Mouse (Mus musculus) kidney, adult 8-10 months (tissue): ENCODE measurements around the gene Mcrip1.

Source experiments
- DNase-seq, 2 experiments: peaks; one replicate each; pipeline ENCODE4 v3.0.0; 2022

The Mcrip1 gene

GRCm38 (mm10) chr11:120510375-120511030, 39.0 kb downstream of the Mcrip1 start:
- no peak for DNase-seq

GRCm38 (mm10) chr11:120509940-120510339, 39.6 kb downstream of the Mcrip1 start:
- no peak for DNase-seq

DNA sequence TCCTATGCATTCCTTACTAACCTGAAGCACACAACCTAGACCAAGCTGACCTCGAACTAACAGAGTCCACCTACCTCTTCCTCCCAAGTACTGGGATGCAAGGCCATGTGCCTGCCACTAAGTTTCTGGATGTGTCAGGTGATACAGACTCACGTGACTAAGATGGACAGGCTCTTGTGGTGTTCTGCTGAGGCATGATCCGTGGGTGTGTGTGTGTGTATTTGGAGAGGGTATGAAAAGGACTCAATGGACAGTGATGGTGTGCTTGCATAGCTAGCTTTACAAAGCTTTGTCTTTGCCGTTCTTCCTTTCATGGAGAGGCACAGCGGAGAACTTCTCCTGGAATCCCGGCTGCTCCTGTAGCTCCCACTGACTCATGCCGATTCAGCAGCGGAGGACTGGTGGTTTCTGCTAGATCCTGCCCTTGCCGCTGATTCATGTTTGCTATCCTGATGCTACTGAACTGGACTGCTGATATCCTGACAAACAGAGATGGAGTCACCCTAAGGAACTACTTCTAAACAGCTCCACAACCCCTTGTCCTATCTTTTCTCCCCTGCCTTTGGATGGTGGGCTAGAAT, 41.1 kb downstream of the Mcrip1 start:
- DNase-seq: no peak

DNA sequence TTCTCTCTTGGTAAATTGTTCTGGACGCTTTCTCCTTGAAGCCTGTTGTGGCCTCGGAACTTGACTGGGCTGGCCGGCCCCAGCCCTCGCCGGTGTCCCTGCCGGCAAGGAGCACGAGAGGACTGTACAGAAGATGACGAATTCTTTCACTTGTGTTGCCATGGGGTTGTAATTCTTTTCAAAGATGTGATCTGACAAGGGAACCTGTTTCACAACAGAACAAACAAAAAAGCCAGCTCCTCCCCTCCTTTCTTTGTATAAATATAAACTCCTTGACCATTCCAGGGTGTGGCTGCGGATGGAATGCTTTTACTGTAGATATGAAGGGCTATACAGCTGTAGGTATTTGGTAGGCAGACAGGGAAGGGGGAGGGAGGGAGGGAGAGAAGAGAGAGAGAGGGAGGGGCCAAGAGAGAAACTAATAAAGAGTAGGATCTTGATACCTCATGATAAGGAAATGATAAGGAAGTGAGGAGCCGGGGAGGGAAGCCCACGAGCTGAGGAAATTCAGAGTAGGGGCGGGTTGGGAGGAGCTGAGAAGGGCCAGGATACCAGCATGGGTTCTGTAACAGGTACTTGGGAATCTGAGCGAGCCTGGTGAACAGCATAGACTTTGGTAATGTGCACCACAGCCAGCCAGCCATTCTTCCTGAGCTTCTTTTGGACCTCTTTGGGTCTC, 41.8 kb downstream of the Mcrip1 start:
- no peak for DNase-seq

DNA sequence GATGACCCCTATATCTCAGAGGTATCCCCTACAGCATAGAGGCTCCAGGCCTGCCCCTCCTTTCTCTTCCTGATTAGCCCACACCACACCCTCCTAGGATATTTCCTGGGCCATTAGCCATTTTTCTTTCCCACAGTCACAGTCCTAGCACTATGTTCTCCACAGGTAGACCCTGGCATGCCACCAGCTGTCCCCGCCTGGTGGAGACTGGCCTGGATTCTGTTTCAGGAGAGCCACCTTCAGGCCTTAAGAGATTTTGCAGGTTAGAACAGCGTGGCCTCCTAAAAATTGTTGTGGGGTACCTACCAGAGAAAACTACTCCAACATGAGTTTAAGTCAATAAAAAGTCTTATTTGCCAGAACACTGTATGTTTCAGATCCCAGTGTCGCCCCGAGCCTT, 42.6 kb downstream of the Mcrip1 start:
- DNase-seq: peak in 1 of 2 experiments; percentile 60

- DNase-seq: no peak
Observed at GRCm38 (mm10) chr11:120505661-120506060, 43.9 kb downstream of the Mcrip1 start.

DNA sequence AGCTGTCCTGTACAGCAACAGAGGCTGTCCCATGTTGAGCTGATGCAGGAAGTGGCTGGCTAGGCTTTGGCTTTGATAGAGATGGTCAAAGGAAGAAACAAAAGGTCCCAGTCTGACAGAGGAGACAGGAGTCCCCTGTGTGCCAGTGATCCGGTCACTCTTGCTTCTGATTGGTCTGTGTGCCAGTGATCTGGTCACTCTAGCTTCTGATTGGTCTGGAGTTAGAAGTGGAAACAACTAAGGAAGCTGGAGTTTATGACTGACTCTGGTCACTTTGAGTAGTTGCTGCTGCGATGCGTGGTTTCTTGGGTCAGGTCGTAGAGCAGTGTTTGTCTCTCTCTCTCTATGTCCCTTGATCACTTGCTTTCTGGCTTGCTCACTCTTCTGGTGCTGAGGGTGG, 47.8 kb downstream of the Mcrip1 start:
- DNase-seq: no peak

GRCm38 (mm10) chr11:120501018-120501417, 48.5 kb downstream of the Mcrip1 start:
- DNase-seq: no peak

- peak; percentile 93 to 95 for DNase-seq
Observed at GRCm38 (mm10) chr11:120500357-120500756, 49.2 kb downstream of the Mcrip1 start.

DNA sequence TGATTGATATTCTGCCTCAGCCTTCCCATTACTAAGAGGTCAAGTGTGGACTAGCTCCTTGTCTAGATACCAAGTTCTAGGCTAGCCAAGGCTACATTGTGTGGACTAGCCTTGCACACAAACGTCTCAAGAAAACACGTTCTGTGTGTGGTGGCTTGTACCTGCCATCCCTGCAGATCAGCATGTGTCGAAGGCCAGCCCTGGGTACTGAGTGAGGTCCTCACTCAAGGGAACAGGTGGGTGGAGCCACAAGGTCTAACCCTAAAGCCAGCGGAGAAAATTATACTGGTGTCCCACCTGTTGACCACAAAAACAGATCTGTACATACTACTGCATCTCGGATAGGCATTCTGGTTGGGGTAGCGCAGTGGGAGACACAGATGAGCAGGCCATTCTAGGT, 49.6 kb downstream of the Mcrip1 start:
- DNase-seq: no peak

DNA sequence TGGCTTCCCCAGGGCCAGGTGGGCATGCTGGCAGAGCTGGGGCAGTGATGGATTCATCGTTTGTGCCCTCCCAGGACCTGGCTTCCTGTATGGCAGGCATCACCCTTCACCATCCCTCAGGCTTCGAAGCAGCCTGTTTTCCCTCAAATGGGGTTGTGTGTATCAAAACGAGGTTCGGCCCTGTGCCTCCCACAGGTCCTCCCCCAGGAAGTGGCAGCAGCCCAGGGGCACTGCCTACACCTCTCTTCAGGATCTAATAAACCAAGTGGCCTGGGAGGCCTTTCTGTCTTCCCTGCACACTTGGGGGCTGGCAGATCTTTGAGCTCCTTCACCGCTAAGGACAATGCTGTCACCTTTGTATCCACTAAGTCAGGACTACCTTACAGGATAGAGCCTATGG, 50.6 kb downstream of the Mcrip1 start:
- DNase-seq: no peak

DNA sequence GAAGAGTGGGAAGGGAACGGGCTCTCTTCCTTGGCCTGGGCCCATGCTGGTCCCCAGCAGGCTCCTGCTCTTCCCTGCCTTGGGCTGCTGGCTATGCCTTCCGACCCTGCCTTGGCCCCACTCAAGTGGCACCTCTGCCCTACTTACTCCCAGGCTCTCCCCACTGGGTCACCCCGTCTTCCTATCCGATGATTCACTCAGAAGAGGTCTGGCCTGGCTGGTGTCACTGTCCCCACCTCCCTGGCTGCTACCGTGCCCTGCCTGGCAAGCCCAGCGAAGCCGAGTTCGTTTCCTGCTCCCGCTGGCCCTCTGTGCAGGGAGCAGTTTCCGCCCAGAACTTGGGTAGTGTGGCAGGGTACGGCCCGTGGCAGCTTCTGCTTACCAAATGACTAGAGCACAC, 51.3 kb downstream of the Mcrip1 start:
- no peak for DNase-seq

- DNase-seq: no peak
Observed at GRCm38 (mm10) chr11:120497436-120497835, 52.1 kb downstream of the Mcrip1 start.

GRCm38 (mm10) chr11:120493911-120494310, 55.6 kb downstream of the Mcrip1 start:
- no peak for DNase-seq

GRCm38 (mm10) chr11:120493351-120493750, 56.2 kb downstream of the Mcrip1 start:
- DNase-seq: peak; percentile 41 to 46
